Mouse (Mus musculus) cerebellum, postnatal 25 days (tissue): ENCODE measurements around the gene Olfr1243.
"Not testable (repeated sequence)": the region's sequence is repeated elsewhere in the genome, so short reads cannot be mapped to it uniquely, and the experiment has no call there.

ENCODE experiments used
- DNase-seq, 2 experiments: peaks; one replicate each; pipeline ENCODE4 v3.0.0; 2021; ENCODE audit warnings: mixed read lengths in 2 of 2

Gene Olfr1243

GRCm38 (mm10) chr2:89531387-89531786 lies at the start of gene Olfr1243:
Gene Olfr1243, minus strand, starts transcription at chr2:89531487.
- no peak for DNase-seq

- no peak for DNase-seq
Measured at GRCm38 (mm10) chr2:89578347-89578746, 47.1 kb upstream of the Olfr1243 start, which contains the start of gene Olfr1245. Gene Olfr1245, minus strand, starts transcription at chr2:89578447.

GRCm38 (mm10) chr2:89562706-89563105 lies 31.4 kb upstream of the Olfr1243 start:
- DNase-seq = not testable (repeated sequence)

- no peak for DNase-seq
Measured at GRCm38 (mm10) chr2:89544516-89544915, 13.2 kb upstream of the Olfr1243 start.

GRCm38 (mm10) chr2:89539923-89540322 lies 8.6 kb upstream of the Olfr1243 start:
- DNase-seq = no peak

- no peak for DNase-seq
Measured at GRCm38 (mm10) chr2:89498235-89498634, 33.1 kb downstream of the Olfr1243 start, which contains the start of gene Olfr1242. Gene Olfr1242, minus strand, starts transcription at chr2:89498335.

GRCm38 (mm10) chr2:89487026-89487425 lies 44.3 kb downstream of the Olfr1243 start, which contains the start of gene Olfr1241:
Gene Olfr1241, minus strand, starts transcription at chr2:89487126.
- DNase-seq = no peak
